Mouse (Mus musculus) liver, embryonic 16.5 days (tissue): Measurements from ENCODE around the gene Ube2z. TPM values are rescaled to one million over a fixed set of nuclear protein-coding genes. Genes with fewer than 3 reads are reported as not detected.

Experiments used
- ATAC-seq: fragments of 200-750 bp; cut with Nextera tagmentation; 2 replicates; pipeline ENCODE4 v1.8.0; 2017; ENCODE audit warnings: low read depth, mild to moderate bottlenecking, moderate number of reproducible peaks, moderate library complexity
- H3K27ac ChIP-seq: fragments of 300-500 bp; sonication (generic); 2 replicates; pipeline ENCODE4 v1.5.1; 2014; ENCODE audit warnings: mild to moderate bottlenecking, low read length
- H3K27me3 ChIP-seq: fragments of 300-500 bp; sonication (generic); 2 replicates; pipeline ENCODE4 v1.6.1; 2014; ENCODE audit warnings: low read depth, low read length, mixed read lengths; ENCODE audit not compliant: control insufficient read depth, insufficient read depth
- H3K36me3 ChIP-seq: fragments of 300-500 bp; sonication (generic); 2 replicates; pipeline ENCODE4 v1.6.1; 2014; ENCODE audit warnings: mild to moderate bottlenecking; ENCODE audit not compliant: control insufficient read depth, insufficient read depth
- H3K4me1 ChIP-seq: fragments of 300-500 bp; sonication (generic); 2 replicates; pipeline ENCODE4 v1.6.1; 2014; ENCODE audit warnings: low read depth, low read length, mixed read lengths; ENCODE audit not compliant: control insufficient read depth
- H3K4me2 ChIP-seq: fragments of 300-500 bp; sonication (generic); 2 replicates; pipeline ENCODE4 v1.6.1; 2014; ENCODE audit warnings: low read depth, low read length, mixed read lengths
- H3K4me3 ChIP-seq: fragments of 300-500 bp; sonication (generic); 2 replicates; pipeline ENCODE4 v1.5.1; 2014; ENCODE audit warnings: low read depth, mild to moderate bottlenecking, low read length
- H3K9ac ChIP-seq: fragments of 300-500 bp; sonication (generic); 2 replicates; pipeline ENCODE4 v1.6.1; 2014; ENCODE audit warnings: low read depth, low read length
- H3K9me3 ChIP-seq: fragments of 300-500 bp; sonication (generic); replicated peaks from 2 replicates; pipeline ENCODE4 v1.6.1; 2016; ENCODE audit warnings: low read length; ENCODE audit not compliant: control insufficient read depth
- WGBS: fragments of 180-500 bp; shearing (Covaris S2); extraction: QIAGEN DNeasy Blood & Tissue Kit; methylation state at CpG from one replicate; pipeline ENCODE4 v1.1.7; 2014; ENCODE audit not compliant: insufficient replicate concordance; 5-methylcytosine and 5-hydroxymethylcytosine counted together
- polyA plus RNA-seq: library from polyadenylated mRNA; unstranded; fragments of >200 nt; fragmentation: Nextera tagmentation; extraction: Ambion mirVana; gene quantifications from 2 replicates; pipeline ENCODE4 v1.2.1, GENCODE M21; 2015

Ube2z gene
- polyA plus RNA-seq, 1 experiment from 2014 or later: 13.2 TPM

GRCm38 (mm10) chr11:96082682-96083081, 17.5 kb upstream of the Ube2z start:
- ATAC-seq: no peak
- no peaks in the 10 kb centered on the region for H3K36me3 ChIP-seq
- no peaks in the 10 kb centered on the region for H3K27me3 ChIP-seq
- H3K4me1 ChIP-seq: no peaks in the 10 kb centered on the region
- H3K9ac ChIP-seq: no peak overlapping the region
- no peak overlapping the region for H3K27ac ChIP-seq
- H3K9me3 ChIP-seq: no peaks in the 10 kb centered on the region
- WGBS: 37% methylated on average over 3 of the region's 3 CpGs
- H3K4me2 ChIP-seq: no peak overlapping the region
- H3K4me3 ChIP-seq: no peak overlapping the region

- Histone ChIP-seq H3K4me1 (peaks cover 4% of the 10 kb centered on the region; the same call in 1 of the 2 replicates), H3K4me3 (no peak overlapping the region), H3K9ac (no peak overlapping the region), H3K27ac (no peak overlapping the region), H3K4me2 (no peak overlapping the region), H3K36me3 (no peaks in the 10 kb centered on the region), H3K9me3 (no peaks in the 10 kb centered on the region), H3K27me3 (no peaks in the 10 kb centered on the region)
- ATAC-seq: no peak
- 67% methylated on average over 5 of the region's 5 CpGs for WGBS
Measured at GRCm38 (mm10) chr11:96080736-96081135, 15.5 kb upstream of the Ube2z start.

GRCm38 (mm10) chr11:96076221-96077105, 11.3 kb upstream of the Ube2z start:
- no peak for ATAC-seq
- Histone ChIP-seq H3K27ac (peak overlapping the region; percentile 64), H3K4me2 (peak overlapping the region; percentile 79), H3K4me1 (peaks cover 14% of the 10 kb centered on the region), H3K4me3 (peak overlapping the region; percentile 75), H3K36me3 (no peaks in the 10 kb centered on the region; the same call in 1 of the 2 replicates), H3K9me3 (no peaks in the 10 kb centered on the region), H3K9ac (peak overlapping the region; percentile 30), H3K27me3 (no peaks in the 10 kb centered on the region)
- 60% methylated on average over 13 of the region's 13 CpGs for WGBS

- WGBS: under 1% methylated on average over 37 of the region's 37 CpGs
- H3K4me3 ChIP-seq: peak within 1 kb of the TSS; percentile 75
- peaks cover 14% of the 10 kb centered on the region for H3K4me1 ChIP-seq
- no peaks in the 10 kb centered on the region for H3K27me3 ChIP-seq
- H3K4me2 ChIP-seq: peak within 1 kb of the TSS; percentile 82
- H3K9me3 ChIP-seq: no peaks in the 10 kb centered on the region
- ATAC-seq: peak; percentile 92
- peak within 1 kb of the TSS; percentile 65 for H3K9ac ChIP-seq
- H3K36me3 ChIP-seq: no peaks in the 10 kb centered on the region; the same call in none of the 2 replicates
- peak within 1 kb of the TSS; percentile 68 for H3K27ac ChIP-seq
Measured at GRCm38 (mm10) chr11:96075509-96076220, 10.5 kb upstream of the Ube2z start, which contains the start of gene Atp5g1. Atp5g1 (minus strand) TSS chr11:96075670.

GRCm38 (mm10) chr11:96075177-96075508, 10.0 kb upstream of the Ube2z start:
- peak overlapping the region; percentile 82 for H3K4me2 ChIP-seq
- peaks cover 14% of the 10 kb centered on the region for H3K4me1 ChIP-seq
- no peaks in the 10 kb centered on the region; the same call in none of the 2 replicates for H3K36me3 ChIP-seq
- peak; percentile 17 for ATAC-seq
- H3K27ac ChIP-seq: peak overlapping the region; percentile 68
- peak overlapping the region; percentile 75 for H3K4me3 ChIP-seq
- WGBS: under 1% methylated on average over 15 of the region's 15 CpGs
- H3K9ac ChIP-seq: peak overlapping the region; percentile 65
- H3K9me3 ChIP-seq: no peaks in the 10 kb centered on the region
- H3K27me3 ChIP-seq: no peaks in the 10 kb centered on the region

GRCm38 (mm10) chr11:96074351-96075176, 9.4 kb upstream of the Ube2z start:
- H3K4me2 ChIP-seq: peak overlapping the region; percentile 82
- no peak for ATAC-seq
- H3K4me3 ChIP-seq: peak overlapping the region; percentile 75
- H3K36me3 ChIP-seq: no peaks in the 10 kb centered on the region; the same call in none of the 2 replicates
- no peaks in the 10 kb centered on the region for H3K9me3 ChIP-seq
- peaks cover 14% of the 10 kb centered on the region for H3K4me1 ChIP-seq
- H3K27me3 ChIP-seq: no peaks in the 10 kb centered on the region
- H3K9ac ChIP-seq: peak overlapping the region; percentile 65
- H3K27ac ChIP-seq: peak overlapping the region; percentile 68
- 9% methylated on average over 17 of the region's 17 CpGs for WGBS

GRCm38 (mm10) chr11:96073295-96073993, 8.3 kb upstream of the Ube2z start:
- Histone ChIP-seq H3K4me2 (peak overlapping the region; percentile 82), H3K9ac (no peak overlapping the region; the same call in 1 of the 2 replicates)

GRCm38 (mm10) chr11:96071013-96071412, 5.8 kb upstream of the Ube2z start:
- Histone ChIP-seq H3K9ac (no peak overlapping the region), H3K4me3 (no peak overlapping the region), H3K36me3 (no peaks in the 10 kb centered on the region; the same call in none of the 2 replicates), H3K27me3 (no peaks in the 10 kb centered on the region), H3K4me2 (no peak overlapping the region), H3K4me1 (peaks cover 13% of the 10 kb centered on the region), H3K27ac (no peak overlapping the region), H3K9me3 (no peaks in the 10 kb centered on the region)
- WGBS: 71% methylated on average over 1 of the region's 1 CpGs
- ATAC-seq: no peak

More at GRCm38 (mm10) chr11:96073295-96073993, 8.3 kb upstream of the Ube2z start:
- H3K27ac ChIP-seq: no peak overlapping the region
- no peaks in the 10 kb centered on the region for H3K9me3 ChIP-seq
- 76% methylated on average over 9 of the region's 9 CpGs for WGBS
- H3K27me3 ChIP-seq: no peaks in the 10 kb centered on the region
- peaks cover 15% of the 10 kb centered on the region for H3K4me1 ChIP-seq
- peak overlapping the region; percentile 75 for H3K4me3 ChIP-seq
- no peaks in the 10 kb centered on the region; the same call in none of the 2 replicates for H3K36me3 ChIP-seq
- no peak for ATAC-seq
